Mouse (Mus musculus) embryonic facial prominence, embryonic 10.5 days (tissue): ENCODE data around the gene Ppp4r1. TPM values are rescaled to one million over a fixed set of nuclear protein-coding genes. Genes with fewer than 3 reads are reported as not detected.

Experiments used
- DNase-seq: peaks from one replicate; pipeline ENCODE4 v3.0.0-alpha.2; 2017; ENCODE audit warnings: low spot score
- H3K27ac ChIP-seq: fragments of 300-500 bp; sonication (generic); replicated peaks from 2 replicates; pipeline ENCODE4 v1.5.1; 2016; ENCODE audit warnings: mild to moderate bottlenecking
- H3K27me3 ChIP-seq: fragments of 300-500 bp; sonication (generic); replicated peaks from 2 replicates; pipeline ENCODE4 v1.6.1; 2016; ENCODE audit warnings: low read depth, mild to moderate bottlenecking; ENCODE audit not compliant: poor library complexity, severe bottlenecking
- H3K36me3 ChIP-seq: fragments of 300-500 bp; sonication (generic); replicated peaks from 2 replicates; pipeline ENCODE4 v1.6.1; 2016; ENCODE audit warnings: mild to moderate bottlenecking, moderate library complexity
- H3K4me1 ChIP-seq: fragments of 300-500 bp; sonication (generic); 2 replicates; pipeline ENCODE4 v1.6.1; 2016
- H3K4me3 ChIP-seq: fragments of 300-500 bp; sonication (generic); 2 replicates; pipeline ENCODE4 v1.5.1; 2016; ENCODE audit warnings: mild to moderate bottlenecking, moderate library complexity
- H3K9me3 ChIP-seq: fragments of 300-500 bp; sonication (generic); 2 replicates; pipeline ENCODE4 v1.6.1; 2016; ENCODE audit warnings: mild to moderate bottlenecking
- WGBS: fragments of 180-500 bp; shearing (Covaris S2); methylation state at CpG from one replicate; pipeline ENCODE4 v1.1.7; 2016; 5-methylcytosine and 5-hydroxymethylcytosine counted together
- polyA plus RNA-seq: library from polyadenylated mRNA; unstranded; fragments of >200 nt; fragmentation: Nextera tagmentation; extraction: Ambion mirVana; gene quantifications from 2 replicates; pipeline ENCODE4 v1.2.1, GENCODE M21; 2016

Gene Ppp4r1
- polyA plus RNA-seq, 1 experiment from 2014 or later, result 61.4 TPM

- H3K4me3 ChIP-seq, result no peak overlapping the region
These were observed 4.9 kb upstream of the Ppp4r1 start for GRCm38 (mm10) chr17:65777461-65777860.

GRCm38 (mm10) chr17:65780970-65781369, 1.4 kb upstream of the Ppp4r1 start:
- DNase-seq, result no peak
- H3K4me3 ChIP-seq, result no peak overlapping the region
- H3K27ac ChIP-seq, result no peak overlapping the region
- peaks cover 6% of the 10 kb centered on the region; the same call in 1 of the 2 replicates for H3K9me3 ChIP-seq
- H3K27me3 ChIP-seq, result no peaks in the 10 kb centered on the region
- H3K36me3 ChIP-seq, result peaks cover 13% of the 10 kb centered on the region
- WGBS, result 96% methylated on average over 2 of the region's 2 CpGs
- H3K4me1 ChIP-seq, result peaks cover 17% of the 10 kb centered on the region

More at GRCm38 (mm10) chr17:65777461-65777860, 4.9 kb upstream of the Ppp4r1 start:
- Histone ChIP-seq H3K27me3 (peaks cover 8% of the 10 kb centered on the region), H3K27ac (no peak overlapping the region), H3K4me1 (peaks cover 20% of the 10 kb centered on the region), H3K9me3 (no peaks in the 10 kb centered on the region), H3K36me3 (no peaks in the 10 kb centered on the region)
- WGBS, result 88% methylated on average over 4 of the region's 4 CpGs
- DNase-seq, result no peak

- H3K4me3 ChIP-seq, result peak overlapping the region; percentile 94
- H3K27me3 ChIP-seq, result no peaks in the 10 kb centered on the region
- peaks cover 6% of the 10 kb centered on the region; the same call in 1 of the 2 replicates for H3K9me3 ChIP-seq
- H3K27ac ChIP-seq, result peak overlapping the region; percentile 100
- peaks cover 35% of the 10 kb centered on the region for H3K36me3 ChIP-seq
- 3% methylated on average over 133 of the region's 135 CpGs for WGBS
- peak; percentile 82 for DNase-seq
- H3K4me1 ChIP-seq, result peaks cover 17% of the 10 kb centered on the region
These were observed 1.1 kb downstream of the Ppp4r1 start for GRCm38 (mm10) chr17:65783182-65784161.

GRCm38 (mm10) chr17:65784610-65785140, 2.3 kb downstream of the Ppp4r1 start:
- no peak overlapping the region for H3K27ac ChIP-seq
- H3K27me3 ChIP-seq, result no peaks in the 10 kb centered on the region
- DNase-seq, result no peak
- H3K4me3 ChIP-seq, result peak overlapping the region; percentile 94
- WGBS, result 78% methylated on average over 8 of the region's 8 CpGs
- peaks cover 43% of the 10 kb centered on the region for H3K36me3 ChIP-seq
- peaks cover 6% of the 10 kb centered on the region; the same call in 1 of the 2 replicates for H3K9me3 ChIP-seq
- H3K4me1 ChIP-seq, result peaks cover 21% of the 10 kb centered on the region

- Histone ChIP-seq H3K4me3 (no peak overlapping the region), H3K36me3 (peaks cover 49% of the 10 kb centered on the region), H3K27ac (no peak overlapping the region), H3K4me1 (peaks cover 21% of the 10 kb centered on the region), H3K9me3 (peaks cover 6% of the 10 kb centered on the region; the same call in 1 of the 2 replicates), H3K27me3 (no peaks in the 10 kb centered on the region)
- no peak for DNase-seq
These were observed 3.3 kb downstream of the Ppp4r1 start for GRCm38 (mm10) chr17:65785707-65786106.

GRCm38 (mm10) chr17:65786225-65786624, 3.9 kb downstream of the Ppp4r1 start:
- Histone ChIP-seq H3K27me3 (no peaks in the 10 kb centered on the region), H3K4me3 (no peak overlapping the region), H3K4me1 (peaks cover 21% of the 10 kb centered on the region), H3K9me3 (peaks cover 6% of the 10 kb centered on the region; the same call in 1 of the 2 replicates), H3K27ac (no peak overlapping the region), H3K36me3 (peaks cover 49% of the 10 kb centered on the region)
- 84% methylated on average over 7 of the region's 7 CpGs for WGBS
- DNase-seq, result no peak

- peaks cover 6% of the 10 kb centered on the region; the same call in 1 of the 2 replicates for H3K9me3 ChIP-seq
- H3K36me3 ChIP-seq, result peaks cover 49% of the 10 kb centered on the region
- H3K27me3 ChIP-seq, result no peaks in the 10 kb centered on the region
- no peak overlapping the region for H3K4me3 ChIP-seq
- 93% methylated on average over 4 of the region's 4 CpGs for WGBS
- peaks cover 13% of the 10 kb centered on the region for H3K4me1 ChIP-seq
- DNase-seq, result no peak
- H3K27ac ChIP-seq, result no peak overlapping the region
These were observed 4.9 kb downstream of the Ppp4r1 start for GRCm38 (mm10) chr17:65787261-65787660.

GRCm38 (mm10) chr17:65788542-65789291, 6.3 kb downstream of the Ppp4r1 start:
- no peak for DNase-seq
- peaks cover 52% of the 10 kb centered on the region for H3K36me3 ChIP-seq

GRCm38 (mm10) chr17:65789576-65789975, 7.2 kb downstream of the Ppp4r1 start:
- peaks cover 58% of the 10 kb centered on the region for H3K36me3 ChIP-seq
- H3K27ac ChIP-seq, result no peak overlapping the region
- DNase-seq, result no peak
- 92% methylated on average over 6 of the region's 6 CpGs for WGBS
- no peak overlapping the region for H3K4me3 ChIP-seq
- peaks cover 11% of the 10 kb centered on the region for H3K4me1 ChIP-seq
- peaks cover 6% of the 10 kb centered on the region; the same call in 1 of the 2 replicates for H3K9me3 ChIP-seq
- H3K27me3 ChIP-seq, result no peaks in the 10 kb centered on the region

More at GRCm38 (mm10) chr17:65788542-65789291, 6.3 kb downstream of the Ppp4r1 start:
- Histone ChIP-seq H3K4me3 (no peak overlapping the region), H3K4me1 (peaks cover 12% of the 10 kb centered on the region), H3K9me3 (peaks cover 6% of the 10 kb centered on the region; the same call in 1 of the 2 replicates), H3K27me3 (no peaks in the 10 kb centered on the region), H3K27ac (no peak overlapping the region)
- WGBS, result 82% methylated on average over 12 of the region's 12 CpGs

GRCm38 (mm10) chr17:65791161-65791560, 8.8 kb downstream of the Ppp4r1 start:
- peaks cover 52% of the 10 kb centered on the region for H3K36me3 ChIP-seq
- no peaks in the 10 kb centered on the region for H3K27me3 ChIP-seq
- no peak overlapping the region for H3K27ac ChIP-seq
- H3K9me3 ChIP-seq, result no peaks in the 10 kb centered on the region
- no peak for DNase-seq
- H3K4me3 ChIP-seq, result no peak overlapping the region
- WGBS, result 95% methylated on average over 2 of the region's 2 CpGs
- H3K4me1 ChIP-seq, result peaks cover 6% of the 10 kb centered on the region

GRCm38 (mm10) chr17:65793307-65793930, 11.0 kb downstream of the Ppp4r1 start:
- H3K27ac ChIP-seq, result no peak overlapping the region
- no peak for DNase-seq
- H3K4me1 ChIP-seq, result peaks cover 6% of the 10 kb centered on the region
- H3K4me3 ChIP-seq, result no peak overlapping the region
- no peaks in the 10 kb centered on the region for H3K9me3 ChIP-seq
- WGBS, result 95% methylated on average over 12 of the region's 12 CpGs
- peaks cover 32% of the 10 kb centered on the region for H3K36me3 ChIP-seq
- H3K27me3 ChIP-seq, result no peaks in the 10 kb centered on the region
